Mouse (Mus musculus) cerebellum, adult 2 months (tissue): ENCODE measurements around the gene Cradd.

Experiments
- CTCF ChIP-seq: fragments of 200-500 bp; IDR thresholded peaks from 2 replicates; pipeline ENCODE4 v1.5.1; 2011; ENCODE audit warnings: low read depth, mild to moderate bottlenecking, control low read depth, low read length, moderate library complexity, borderline replicate concordance; ENCODE audit not compliant: insufficient read depth
- POLR2A ChIP-seq: fragments of 200-500 bp; IDR thresholded peaks from 2 replicates; pipeline ENCODE4 v1.6.1; 2011; ENCODE audit warnings: low read length, control low read depth, borderline replicate concordance; ENCODE audit not compliant: insufficient read depth

DNA sequence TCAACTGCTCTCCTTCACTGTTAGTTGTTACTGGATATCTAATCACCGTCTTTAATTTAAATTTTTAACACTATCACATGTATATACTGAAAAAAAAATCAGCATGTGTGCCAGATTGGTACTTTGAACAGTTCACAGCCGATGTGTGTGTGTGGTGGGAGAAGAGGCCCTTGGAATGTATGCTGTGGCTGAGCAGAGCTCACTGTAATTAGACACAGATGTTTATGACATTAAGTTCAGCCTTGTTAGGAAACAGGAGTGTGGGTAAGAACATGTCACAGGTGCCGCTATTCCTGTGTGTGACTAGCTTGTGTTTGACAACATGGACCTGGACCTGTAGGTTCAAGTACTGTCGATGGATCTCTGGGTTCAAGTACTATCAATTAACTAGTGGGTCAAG is 98.9 kb downstream of the Cradd start:
- TF ChIP-seq CTCF (no peak), POLR2A (no peak)
